Mouse (Mus musculus) neural tube, embryonic 11.5 days (tissue): ENCODE measurements around the gene Ppp1r13b. TPM values are rescaled to one million over a fixed set of nuclear protein-coding genes. Genes with fewer than 3 reads are reported as not detected.

ENCODE experiments used
- ATAC-seq: fragments of 200-750 bp; cut with Nextera tagmentation; 2 replicates; pipeline ENCODE4 v1.8.0; 2017; ENCODE audit warnings: moderate number of reproducible peaks, mild to moderate bottlenecking, moderate TSS enrichment, moderate library complexity; ENCODE audit not compliant: insufficient read depth, low FRiP score, low TSS enrichment
- DNase-seq: peaks from one replicate; pipeline ENCODE4 v3.0.0-alpha.2; 2015; ENCODE audit warnings: low spot score
- H3K27ac ChIP-seq: fragments of 300-500 bp; sonication (generic); 2 replicates; pipeline ENCODE4 v1.5.1; 2014; ENCODE audit warnings: low read depth, mild to moderate bottlenecking, low read length
- H3K27me3 ChIP-seq: fragments of 300-500 bp; sonication (generic); 2 replicates; pipeline ENCODE4 v1.6.1; 2014; ENCODE audit warnings: mild to moderate bottlenecking, low read length, mixed read lengths; ENCODE audit not compliant: control insufficient read depth, insufficient read depth
- H3K36me3 ChIP-seq: fragments of 300-500 bp; sonication (generic); 2 replicates; pipeline ENCODE4 v1.6.1; 2014; ENCODE audit warnings: mild to moderate bottlenecking, low read length, moderate library complexity, mixed read lengths; ENCODE audit not compliant: control insufficient read depth, insufficient read depth
- H3K4me1 ChIP-seq: fragments of 300-500 bp; sonication (generic); 2 replicates; pipeline ENCODE4 v1.6.1; 2014; ENCODE audit warnings: low read length, mixed read lengths; ENCODE audit not compliant: control insufficient read depth, insufficient read depth
- H3K4me2 ChIP-seq: fragments of 300-500 bp; sonication (generic); 2 replicates; pipeline ENCODE4 v1.6.1; 2014; ENCODE audit warnings: low read depth, mild to moderate bottlenecking, moderate library complexity
- H3K4me3 ChIP-seq: fragments of 300-500 bp; sonication (generic); 2 replicates; pipeline ENCODE4 v1.5.1; 2014; ENCODE audit warnings: low read depth, low read length
- H3K9ac ChIP-seq: fragments of 300-500 bp; sonication (generic); 2 replicates; pipeline ENCODE4 v1.6.1; 2014; ENCODE audit warnings: mild to moderate bottlenecking, low read length
- H3K9me3 ChIP-seq: fragments of 300-500 bp; sonication (generic); 2 replicates; pipeline ENCODE4 v1.6.1; 2016; ENCODE audit warnings: low read length; ENCODE audit not compliant: control insufficient read depth
- WGBS: fragments of 180-500 bp; shearing (Covaris S2); extraction: QIAGEN DNeasy Blood & Tissue Kit; methylation state at CpG from one replicate; pipeline ENCODE4 v1.1.7; 2014; 5-methylcytosine and 5-hydroxymethylcytosine counted together
- polyA plus RNA-seq: library from polyadenylated mRNA; unstranded; fragments of >200 nt; fragmentation: Nextera tagmentation; extraction: Ambion mirVana; gene quantifications from 2 replicates; pipeline ENCODE4 v1.2.1, GENCODE M21; 2014

Ppp1r13b gene
- polyA plus RNA-seq, 1 experiment from 2014 or later = 10.2 TPM

DNA sequence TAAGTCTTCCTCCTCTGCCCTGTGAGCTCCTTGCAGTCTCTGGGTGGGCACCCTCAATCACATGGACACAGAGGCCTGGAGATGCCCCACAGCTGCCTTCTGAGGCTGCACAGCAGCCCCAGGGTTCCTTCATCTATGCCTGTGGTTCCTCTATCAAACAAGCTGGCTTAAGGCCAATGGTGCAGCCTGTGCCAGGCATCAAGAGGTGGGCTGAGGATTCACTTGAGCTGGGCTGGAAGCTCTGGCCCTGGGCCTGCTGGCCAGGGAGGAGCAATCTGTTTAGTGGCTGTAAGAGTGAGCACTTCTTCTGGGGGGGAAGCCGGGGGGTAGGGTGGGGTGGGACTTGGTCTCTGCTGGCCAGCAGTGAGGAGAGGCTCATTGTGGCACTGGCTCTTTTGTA, 19.4 kb upstream of the Ppp1r13b start:
- DNase-seq (no peak), ATAC-seq (no peak)
- 80% methylated on average over 1 of the region's 1 CpGs for WGBS
- Histone ChIP-seq H3K36me3 (no peaks in the 10 kb centered on the region), H3K27me3 (no peaks in the 10 kb centered on the region), H3K9ac (no peak overlapping the region), H3K4me1 (no peaks in the 10 kb centered on the region), H3K27ac (no peak overlapping the region), H3K4me3 (no peak overlapping the region), H3K4me2 (no peak overlapping the region), H3K9me3 (no peaks in the 10 kb centered on the region)

DNA sequence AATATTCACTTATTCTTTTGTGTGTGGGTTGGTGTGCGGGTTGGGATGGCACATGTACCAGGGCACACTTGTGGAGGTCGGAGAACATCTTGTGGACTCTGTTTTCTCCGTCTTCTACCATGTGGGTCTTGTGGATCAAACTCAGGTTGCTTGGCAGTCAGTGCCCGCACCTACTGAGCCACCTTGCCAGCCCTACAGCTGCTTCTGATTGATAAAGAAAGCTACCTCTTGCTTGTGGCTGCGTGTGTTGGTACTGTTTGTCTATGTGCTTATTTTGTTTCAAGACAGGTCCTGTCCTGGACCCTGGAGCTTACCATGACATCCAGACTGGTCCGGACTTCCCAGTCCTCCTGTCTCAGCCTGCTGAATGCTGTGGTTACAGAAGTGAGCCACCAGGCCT, 15.2 kb upstream of the Ppp1r13b start:
- no peaks in the 10 kb centered on the region for H3K27me3 ChIP-seq
- WGBS = 89% methylated on average over 6 of the region's 6 CpGs
- ATAC-seq (no peak), DNase-seq (no peak)
- no peak overlapping the region for H3K9ac ChIP-seq
- no peaks in the 10 kb centered on the region for H3K9me3 ChIP-seq
- H3K4me1 ChIP-seq = no peaks in the 10 kb centered on the region
- H3K4me3 ChIP-seq = no peak overlapping the region
- no peak overlapping the region for H3K4me2 ChIP-seq
- no peak overlapping the region for H3K27ac ChIP-seq
- no peaks in the 10 kb centered on the region for H3K36me3 ChIP-seq

- no peak for ATAC-seq
- Histone ChIP-seq H3K4me2 (no peak overlapping the region), H3K27me3 (no peaks in the 10 kb centered on the region), H3K4me1 (no peaks in the 10 kb centered on the region), H3K9ac (no peak overlapping the region), H3K27ac (no peak overlapping the region), H3K4me3 (no peak overlapping the region), H3K9me3 (no peaks in the 10 kb centered on the region), H3K36me3 (no peaks in the 10 kb centered on the region)
- DNase-seq = no peak
- 66% methylated on average over 9 of the region's 9 CpGs for WGBS
Measured at GRCm38 (mm10) chr12:111920046-111920445, 12.1 kb upstream of the Ppp1r13b start.

GRCm38 (mm10) chr12:111916514-111917217, 8.8 kb upstream of the Ppp1r13b start:
- no peak overlapping the region for H3K27ac ChIP-seq
- H3K9me3 ChIP-seq = no peaks in the 10 kb centered on the region
- WGBS = 66% methylated on average over 12 of the region's 12 CpGs
- DNase-seq = no peak
- no peaks in the 10 kb centered on the region for H3K27me3 ChIP-seq
- no peaks in the 10 kb centered on the region for H3K36me3 ChIP-seq
- no peaks in the 10 kb centered on the region for H3K4me1 ChIP-seq
- no peak for ATAC-seq
- no peak overlapping the region for H3K4me3 ChIP-seq
- no peak overlapping the region for H3K4me2 ChIP-seq
- no peak overlapping the region for H3K9ac ChIP-seq

DNA sequence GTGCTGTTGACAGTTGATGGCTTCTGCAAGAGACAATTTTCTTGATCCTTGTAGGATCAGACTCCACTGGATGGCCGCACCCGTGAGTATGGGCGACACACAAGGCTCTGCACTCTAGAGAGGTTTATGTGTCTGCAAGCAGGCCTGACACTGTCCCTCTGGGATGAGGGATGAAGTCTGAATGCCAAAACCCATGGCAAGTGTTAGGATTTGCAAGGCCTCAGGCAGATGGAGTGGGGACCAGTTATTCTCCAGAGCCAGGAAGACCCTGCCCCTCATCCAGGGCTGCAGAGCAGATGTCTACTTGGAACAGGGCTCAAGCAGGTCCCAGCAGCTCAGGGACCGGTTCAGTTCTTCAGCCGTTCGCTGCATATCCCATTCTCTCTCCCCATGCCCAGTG, 7.9 kb upstream of the Ppp1r13b start:
- ATAC-seq (no peak), DNase-seq (no peak)
- WGBS = 90% methylated on average over 6 of the region's 6 CpGs
- H3K36me3 ChIP-seq = no peaks in the 10 kb centered on the region
- no peak overlapping the region for H3K27ac ChIP-seq
- H3K27me3 ChIP-seq = no peaks in the 10 kb centered on the region
- H3K4me3 ChIP-seq = no peak overlapping the region
- H3K9ac ChIP-seq = no peak overlapping the region
- H3K4me1 ChIP-seq = no peaks in the 10 kb centered on the region
- no peak overlapping the region for H3K4me2 ChIP-seq
- H3K9me3 ChIP-seq = no peaks in the 10 kb centered on the region

GRCm38 (mm10) chr12:111914031-111914430, 6.1 kb upstream of the Ppp1r13b start:
- DNase-seq (no peak), ATAC-seq (no peak)
- Histone ChIP-seq H3K4me2 (no peak overlapping the region), H3K36me3 (no peaks in the 10 kb centered on the region), H3K9ac (no peak overlapping the region), H3K4me3 (no peak overlapping the region), H3K9me3 (no peaks in the 10 kb centered on the region), H3K27me3 (peaks cover 4% of the 10 kb centered on the region), H3K4me1 (no peaks in the 10 kb centered on the region), H3K27ac (no peak overlapping the region)
- WGBS = 27% methylated on average over 3 of the region's 3 CpGs

DNA sequence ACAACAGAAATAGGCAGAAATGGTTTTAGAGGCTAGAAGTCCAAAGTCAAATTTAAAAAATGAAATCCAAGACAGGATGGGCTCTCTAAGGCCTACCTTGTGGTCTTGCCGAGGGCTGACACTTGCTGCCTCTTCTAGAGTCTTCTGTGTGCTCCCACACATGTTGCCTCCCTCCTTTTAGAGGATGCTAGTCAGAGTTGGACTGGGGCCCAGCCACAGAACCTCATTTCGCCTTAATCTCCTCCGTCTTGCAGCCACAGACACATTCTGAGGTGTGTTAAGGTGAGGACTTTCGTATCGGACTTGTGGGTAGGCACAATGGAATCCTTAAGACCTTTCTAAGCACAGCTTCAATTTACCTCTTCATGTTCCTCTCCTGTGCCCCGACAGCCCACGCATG, 4.9 kb upstream of the Ppp1r13b start:
- no peak for ATAC-seq
- Histone ChIP-seq H3K4me1 (peaks cover 6% of the 10 kb centered on the region; the same call in 1 of the 2 replicates), H3K36me3 (no peaks in the 10 kb centered on the region), H3K9ac (no peak overlapping the region), H3K27ac (no peak overlapping the region), H3K4me3 (no peak overlapping the region), H3K4me2 (no peak overlapping the region), H3K27me3 (peaks cover 12% of the 10 kb centered on the region), H3K9me3 (no peaks in the 10 kb centered on the region)
- DNase-seq = no peak
- WGBS = 86% methylated on average over 7 of the region's 7 CpGs

- H3K4me3 ChIP-seq = no peak overlapping the region
- H3K4me2 ChIP-seq = no peak overlapping the region
- no peak overlapping the region for H3K9ac ChIP-seq
- H3K27ac ChIP-seq = no peak overlapping the region
- WGBS = 88% methylated on average over 2 of the region's 2 CpGs
- H3K4me1 ChIP-seq = peaks cover 6% of the 10 kb centered on the region; the same call in 1 of the 2 replicates
- no peaks in the 10 kb centered on the region for H3K9me3 ChIP-seq
- no peaks in the 10 kb centered on the region for H3K36me3 ChIP-seq
- DNase-seq (no peak), ATAC-seq (no peak)
- H3K27me3 ChIP-seq = peaks cover 14% of the 10 kb centered on the region
Measured at GRCm38 (mm10) chr12:111911796-111912195, 3.9 kb upstream of the Ppp1r13b start.

DNA sequence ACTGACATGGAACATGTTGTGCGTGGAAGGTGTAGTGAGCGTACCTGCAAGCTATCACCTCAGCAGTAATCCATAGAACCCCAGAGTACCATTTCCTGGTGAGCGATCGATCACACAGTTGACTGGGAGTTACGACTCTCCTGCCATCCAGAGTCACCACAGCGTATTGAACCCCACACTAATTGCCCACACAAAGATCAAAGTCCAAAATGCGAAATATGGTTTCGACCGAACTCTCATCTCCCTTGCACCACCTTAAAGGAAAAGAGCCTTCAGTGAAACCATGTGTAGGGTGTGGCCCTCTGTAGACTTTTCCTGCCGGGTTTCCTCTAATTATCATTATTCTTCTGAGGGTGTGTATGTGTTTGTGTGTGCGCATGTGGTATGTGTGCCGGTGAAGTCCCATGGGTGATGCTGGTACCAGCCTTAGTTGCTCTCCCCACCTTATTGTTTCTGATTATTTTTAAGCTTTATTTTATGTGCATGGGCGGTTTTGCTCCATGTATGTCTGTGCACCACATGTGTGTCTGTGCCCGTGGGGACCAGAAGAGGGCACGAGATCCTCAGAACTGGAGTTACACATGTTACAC, 3.4 kb upstream of the Ppp1r13b start:
- no peak overlapping the region for H3K27ac ChIP-seq
- 88% methylated on average over 15 of the region's 15 CpGs for WGBS
- H3K36me3 ChIP-seq = no peaks in the 10 kb centered on the region
- no peaks in the 10 kb centered on the region for H3K9me3 ChIP-seq
- H3K4me2 ChIP-seq = no peak overlapping the region
- H3K4me1 ChIP-seq = peaks cover 6% of the 10 kb centered on the region; the same call in 1 of the 2 replicates
- H3K9ac ChIP-seq = no peak overlapping the region
- DNase-seq = no peak
- no peak for ATAC-seq
- peaks cover 19% of the 10 kb centered on the region for H3K27me3 ChIP-seq
- H3K4me3 ChIP-seq = no peak overlapping the region
